Mouse (Mus musculus) limb, embryonic 14.5 days (tissue): ENCODE data around the gene Ddit4. TPM values are rescaled to one million over a fixed set of nuclear protein-coding genes. Genes with fewer than 3 reads are reported as not detected.
A peak's percentile ranks its signal among the peaks of the same experiment; 100 is the strongest.

Source experiments
- ATAC-seq: fragments of 200-750 bp; cut with Nextera tagmentation; 2 replicates; pipeline ENCODE4 v1.8.0; 2017; ENCODE audit warnings: low read depth, moderate number of reproducible peaks, moderate TSS enrichment; ENCODE audit not compliant: low FRiP score
- DNase-seq: peaks from one replicate; pipeline ENCODE4 v3.0.0-alpha.2; 2015; ENCODE audit warnings: low spot score
- H3K27ac ChIP-seq: fragments of 300-500 bp; sonication (generic); replicated peaks from 2 replicates; pipeline ENCODE4 v1.5.1; 2014; ENCODE audit warnings: low read depth, mild to moderate bottlenecking, low read length, moderate library complexity, mixed read lengths
- H3K27me3 ChIP-seq: fragments of 300-500 bp; sonication (generic); 2 replicates; pipeline ENCODE4 v1.6.1; 2014; ENCODE audit warnings: low read length, mixed read lengths; ENCODE audit not compliant: control insufficient read depth, insufficient read depth
- H3K36me3 ChIP-seq: fragments of 300-500 bp; sonication (generic); 2 replicates; pipeline ENCODE4 v1.6.1; 2014; ENCODE audit warnings: mild to moderate bottlenecking, low read length, moderate library complexity, mixed read lengths; ENCODE audit not compliant: control insufficient read depth, insufficient read depth
- H3K4me1 ChIP-seq: fragments of 300-500 bp; sonication (generic); 2 replicates; pipeline ENCODE4 v1.6.1; 2014; ENCODE audit warnings: antibody characterized with exemption, low read length, mixed read lengths; ENCODE audit not compliant: control insufficient read depth, insufficient read depth
- H3K4me2 ChIP-seq: fragments of 300-500 bp; sonication (generic); replicated peaks from 2 replicates; pipeline ENCODE4 v1.6.1; 2014; ENCODE audit warnings: low read depth, mild to moderate bottlenecking, low read length, moderate library complexity; ENCODE audit not compliant: severe bottlenecking
- H3K4me3 ChIP-seq: fragments of 300-500 bp; sonication (generic); replicated peaks from 2 replicates; pipeline ENCODE4 v1.5.1; 2014; ENCODE audit warnings: low read length
- H3K9ac ChIP-seq: fragments of 300-500 bp; sonication (generic); 2 replicates; pipeline ENCODE4 v1.6.1; 2014; ENCODE audit warnings: mild to moderate bottlenecking, low read depth, low read length, moderate library complexity; ENCODE audit not compliant: severe bottlenecking
- H3K9me3 ChIP-seq: fragments of 300-500 bp; sonication (generic); 2 replicates; pipeline ENCODE4 v1.6.1; 2016; ENCODE audit warnings: low read length; ENCODE audit not compliant: control insufficient read depth
- POLR2A ChIP-seq: fragments of 200-500 bp; IDR thresholded peaks from 2 replicates; pipeline ENCODE4 v1.8.0; 2012; ENCODE audit warnings: inconsistent platforms, mild to moderate bottlenecking, moderate library complexity, borderline replicate concordance; ENCODE audit not compliant: insufficient read depth, insufficient read length; ENCODE audit errors: extremely low read depth
- WGBS: fragments of 180-500 bp; shearing (Covaris S2); extraction: QIAGEN DNeasy Blood & Tissue Kit; methylation state at CpG from one replicate; pipeline ENCODE4 v1.1.7; 2014; 5-methylcytosine and 5-hydroxymethylcytosine counted together
- polyA plus RNA-seq, 2 experiments: library from polyadenylated mRNA; depleted of rRNA in 1 of 2; stranded (reverse) in 1 of 2; unstranded in 1 of 2; fragments of >200 nt; fragmentation: Nextera tagmentation in 1 of 2; extraction: Ambion mirVana in 1 of 2; gene quantifications; 2 replicates each; pipeline versions ENCODE4 v1.2.1 to v1.2.3; 2012 to 2014

Gene Ddit4
- polyA plus RNA-seq, 2 experiments: 8.6 to 117 TPM

- H3K4me2 ChIP-seq: no peak overlapping the region
- TF ChIP-seq POLR2A: no peak
- no peak overlapping the region for H3K9ac ChIP-seq
- H3K36me3 ChIP-seq: no peaks in the 10 kb centered on the region
- no peaks in the 10 kb centered on the region for H3K27me3 ChIP-seq
- H3K4me1 ChIP-seq: peaks cover 39% of the 10 kb centered on the region
- DNase-seq: peak; percentile 71
- no peak for ATAC-seq
- no peaks in the 10 kb centered on the region for H3K9me3 ChIP-seq
- H3K27ac ChIP-seq: peak overlapping the region; percentile 78
- 18% methylated on average over 15 of the region's 15 CpGs for WGBS
- H3K4me3 ChIP-seq: no peak overlapping the region
Measured at GRCm38 (mm10) chr10:59919494-59920181, 32.0 kb downstream of the Ddit4 start.

- no peaks in the 10 kb centered on the region for H3K9me3 ChIP-seq
- H3K9ac ChIP-seq: no peak overlapping the region
- H3K36me3 ChIP-seq: no peaks in the 10 kb centered on the region
- ATAC-seq: no peak
- no peaks in the 10 kb centered on the region for H3K27me3 ChIP-seq
- no peak for DNase-seq
- WGBS: 91% methylated on average over 4 of the region's 4 CpGs
- TF ChIP-seq POLR2A: no peak
- no peak overlapping the region for H3K4me2 ChIP-seq
- H3K4me3 ChIP-seq: no peak overlapping the region
- peaks cover 34% of the 10 kb centered on the region for H3K4me1 ChIP-seq
- no peak overlapping the region for H3K27ac ChIP-seq
Measured at GRCm38 (mm10) chr10:59918111-59918510, 33.5 kb downstream of the Ddit4 start.

GRCm38 (mm10) chr10:59916649-59917048 is 35.0 kb downstream of the Ddit4 start:
- Histone ChIP-seq H3K9me3 (no peaks in the 10 kb centered on the region), H3K4me3 (peak overlapping the region; percentile 30), H3K27ac (peak overlapping the region; percentile 62), H3K4me1 (peaks cover 38% of the 10 kb centered on the region), H3K4me2 (peak overlapping the region; percentile 50), H3K27me3 (no peaks in the 10 kb centered on the region), H3K36me3 (no peaks in the 10 kb centered on the region), H3K9ac (peak overlapping the region; percentile 40)
- WGBS: 2% methylated on average over 10 of the region's 10 CpGs
- ATAC-seq (peak; percentile 86), DNase-seq (peak; percentile 85)
- TF ChIP-seq POLR2A: no peak

GRCm38 (mm10) chr10:59916159-59916558 is 35.5 kb downstream of the Ddit4 start:
- no peaks in the 10 kb centered on the region for H3K9me3 ChIP-seq
- peak overlapping the region; percentile 30 for H3K4me3 ChIP-seq
- peak; percentile 73 for DNase-seq

GRCm38 (mm10) chr10:59915196-59915962 is 36.3 kb downstream of the Ddit4 start:
- no peak for DNase-seq
- H3K4me2 ChIP-seq: no peak overlapping the region

More at GRCm38 (mm10) chr10:59916159-59916558, 35.5 kb downstream of the Ddit4 start:
- Histone ChIP-seq H3K4me2 (peak overlapping the region; percentile 50), H3K27me3 (no peaks in the 10 kb centered on the region), H3K36me3 (no peaks in the 10 kb centered on the region), H3K4me1 (peaks cover 38% of the 10 kb centered on the region), H3K9ac (peak overlapping the region; percentile 40), H3K27ac (peak overlapping the region; percentile 62)
- TF ChIP-seq POLR2A: no peak
- ATAC-seq: peak; percentile 30
- 1% methylated on average over 4 of the region's 4 CpGs for WGBS

More at GRCm38 (mm10) chr10:59915196-59915962, 36.3 kb downstream of the Ddit4 start:
- Histone ChIP-seq H3K9me3 (no peaks in the 10 kb centered on the region), H3K4me3 (no peak overlapping the region), H3K27ac (no peak overlapping the region), H3K27me3 (no peaks in the 10 kb centered on the region), H3K9ac (no peak overlapping the region), H3K4me1 (peaks cover 37% of the 10 kb centered on the region), H3K36me3 (no peaks in the 10 kb centered on the region)
- no peak for TF ChIP-seq POLR2A
- WGBS: 92% methylated on average over 8 of the region's 8 CpGs
- no peak for ATAC-seq
